8 mouse cellular contexts compared by ENCODE assay signal in genomic region chr11:107012324-107013017, GRCm38 (mm10). TPM values are rescaled to one million over a fixed set of nuclear protein-coding genes. Genes with fewer than 3 reads are reported as not detected.
A peak's percentile ranks its signal among the peaks of the same experiment; 100 is the strongest.
DNase-seq lines count a peak whose midpoint lies in the region; ATAC-seq and TF ChIP-seq lines count a peak whose summit lies in the region.

No protein-coding gene starts in this region.

- H3K9me3 ChIP-seq in erythroblast, embryonic 14.5 days (ENCODE audit: control insufficient read depth, low read length): peaks cover 7% of the 10 kb centered on the region
- H3K9me3 ChIP-seq in heart, embryonic 13.5 days: peaks cover 3% of the 10 kb centered on the region; the same call in 1 of the 2 replicates
- H3K9me3 ChIP-seq in liver, embryonic 12.5 days (replicated peaks): no peaks in the 10 kb centered on the region
- no peaks in the 10 kb centered on the region for H3K9me3 ChIP-seq in stomach, embryonic 15.5 days

- ATAC-seq in heart, embryonic 13.5 days (ENCODE audit: extremely low read depth, insufficient number of reproducible peaks, low FRiP score, low TSS enrichment): peak; percentile 89
- ATAC-seq in liver, embryonic 12.5 days: peak; percentile 92
- ATAC-seq in stomach, embryonic 15.5 days (ENCODE audit: insufficient read depth, low FRiP score, low read depth): peak; percentile 89

- no peaks in the 10 kb centered on the region for H3K79me2 ChIP-seq in C2C12 (ENCODE audit: control insufficient read depth, insufficient read depth)

- H3K27me3 ChIP-seq in C2C12 (ENCODE audit: control insufficient read depth, insufficient read depth, insufficient read length): no peaks in the 10 kb centered on the region
- peaks cover 19% of the 10 kb centered on the region for H3K27me3 ChIP-seq in erythroblast, embryonic 14.5 days (ENCODE audit: control insufficient read depth)
- H3K27me3 ChIP-seq in heart, embryonic 13.5 days (replicated peaks): no peaks in the 10 kb centered on the region
- H3K27me3 ChIP-seq in liver, embryonic 12.5 days (replicated peaks): peaks cover 13% of the 10 kb centered on the region
- no peaks in the 10 kb centered on the region for H3K27me3 ChIP-seq in stomach, embryonic 15.5 days (replicated peaks)

- H3K9ac ChIP-seq in heart, embryonic 13.5 days: peak overlapping the region; percentile 89
- H3K9ac ChIP-seq in liver, embryonic 12.5 days: peak overlapping the region; percentile 85
- peak overlapping the region; percentile 43; the same call in 1 of the 2 replicates for H3K9ac ChIP-seq in stomach, embryonic 15.5 days

- H3K4me2 ChIP-seq in heart, embryonic 13.5 days: peak overlapping the region; percentile 73
- H3K4me2 ChIP-seq in liver, embryonic 12.5 days: peak overlapping the region; percentile 66
- H3K4me2 ChIP-seq in stomach, embryonic 15.5 days: peak overlapping the region; percentile 47

- TF ChIP-seq POLR2A in brain, embryonic 14.5 days (IDR thresholded peaks at IDR 0.05; ENCODE audit: borderline replicate concordance, extremely low read depth, insufficient read depth, insufficient read length, poor library complexity, severe bottlenecking): peak; percentile 78; the same call in 1 of the 2 replicates

- H3K79me3 ChIP-seq in C2C12 (ENCODE audit: low read depth): peaks cover 2% of the 10 kb centered on the region

- WGBS in heart, embryonic 13.5 days: under 1% methylated on average over 37 of the region's 37 CpGs
- under 1% methylated on average over 37 of the region's 37 CpGs for WGBS in liver, embryonic 12.5 days (ENCODE audit: insufficient replicate concordance)
- under 1% methylated on average over 37 of the region's 37 CpGs for WGBS in stomach, embryonic 15.5 days

- DNase-seq in brain, embryonic 14.5 days (ENCODE audit: low read depth): peak; percentile 98
- peak; percentile 98 for DNase-seq in kidney, postnatal 10 days
- peak; percentile 99 for DNase-seq in natural killer cell, adult 2 months (ENCODE audit: low spot score in 2 of 2)

- no peak for TF ChIP-seq CTCF in C2C12 (IDR thresholded peaks at IDR 0.05; ENCODE audit: control insufficient read depth, insufficient read depth, insufficient read length)
- no peak for TF ChIP-seq CTCF in brain, embryonic 14.5 days (IDR thresholded peaks at IDR 0.05; ENCODE audit: borderline replicate concordance, extremely low read depth, insufficient read depth, insufficient read length)

- peaks cover 27% of the 10 kb centered on the region for H3K4me1 ChIP-seq in erythroblast, embryonic 14.5 days (ENCODE audit: control insufficient read depth)
- peaks cover 9% of the 10 kb centered on the region for H3K4me1 ChIP-seq in heart, embryonic 13.5 days
- H3K4me1 ChIP-seq in liver, embryonic 12.5 days: peaks cover 21% of the 10 kb centered on the region
- H3K4me1 ChIP-seq in stomach, embryonic 15.5 days: peaks cover 8% of the 10 kb centered on the region; the same call in 1 of the 2 replicates

- no peaks in the 10 kb centered on the region for H3K36me3 ChIP-seq in C2C12 (ENCODE audit: control insufficient read depth, insufficient read depth)
- H3K36me3 ChIP-seq in erythroblast, embryonic 14.5 days (ENCODE audit: control insufficient read depth): no peaks in the 10 kb centered on the region
- no peaks in the 10 kb centered on the region for H3K36me3 ChIP-seq in heart, embryonic 13.5 days
- H3K36me3 ChIP-seq in liver, embryonic 12.5 days: no peaks in the 10 kb centered on the region
- no peaks in the 10 kb centered on the region for H3K36me3 ChIP-seq in stomach, embryonic 15.5 days

- H3ac ChIP-seq in C2C12 (ENCODE audit: control insufficient read depth, insufficient read length, low read depth): peak overlapping the region; percentile 72

- H3K4me3 ChIP-seq in C2C12 (ENCODE audit: insufficient read depth, poor library complexity, severe bottlenecking): peak overlapping the region; percentile 51
- H3K4me3 ChIP-seq in erythroblast, embryonic 14.5 days (replicated peaks): peak overlapping the region; percentile 82
- peak overlapping the region; percentile 66 for H3K4me3 ChIP-seq in heart, embryonic 13.5 days
- peak overlapping the region; percentile 69 for H3K4me3 ChIP-seq in liver, embryonic 12.5 days
- H3K4me3 ChIP-seq in stomach, embryonic 15.5 days (replicated peaks): peak overlapping the region; percentile 52

- peak overlapping the region; percentile 96 for H3K27ac ChIP-seq in heart, embryonic 13.5 days (replicated peaks)
- peak overlapping the region; percentile 95 for H3K27ac ChIP-seq in liver, embryonic 12.5 days
- H3K27ac ChIP-seq in stomach, embryonic 15.5 days: peak overlapping the region; percentile 98

TF ChIP-seq in C2C12, 6 proteins besides CTCF, POLR2A, EP300 and RAD21:
- TF ChIP-seq USF1 (IDR thresholded peaks at IDR 0.05; ENCODE audit: low read depth) (no peak), FOSL1 (IDR thresholded peaks at IDR 0.05; ENCODE audit: insufficient read depth, low read length, poor library complexity, severe bottlenecking) (no peak), MYOD1 (IDR thresholded peaks at IDR 0.05; ENCODE audit: control insufficient read depth, insufficient read length, low read depth) (no peak), CEBPB (IDR thresholded peaks at IDR 0.05; ENCODE audit: low read depth) (no peak), MAX (IDR thresholded peaks at IDR 0.05) (no peak), MYOG (IDR thresholded peaks at IDR 0.05; ENCODE audit: control insufficient read depth, extremely low read depth, insufficient read length) (no peak)

RNA-seq across cellular contexts. Expression of gene 1810010H24Rik, which starts 13.0 kb away (rescaled TPM):
- 0.47 TPM for polyA plus RNA-seq in C2C12 (2012; fragmentation: generic; extraction: Trizol)
- 4.4 and 5.3 TPM in 2 replicates for polyA plus RNA-seq in brain, embryonic 14.5 days (2012; rRNA removed)
- polyA plus RNA-seq in erythroblast, embryonic 14.5 days (2012): not detected in 2 replicates
- 1.9 and 2.0 TPM in 2 replicates for polyA plus RNA-seq in heart, embryonic 13.5 days (2015; fragmentation: Nextera tagmentation; extraction: Ambion mirVana)
- 1.5 and 2.0 TPM in 2 replicates for polyA plus RNA-seq in liver, embryonic 12.5 days (2016; fragmentation: Nextera tagmentation; extraction: Ambion mirVana)
- 3.1 and 3.4 TPM in 2 replicates for polyA plus RNA-seq in stomach, embryonic 15.5 days (2015; fragmentation: Nextera tagmentation; extraction: Ambion mirVana)

RNA-seq across cellular contexts. Expression of gene Kpna2, which starts 13.1 kb away (rescaled TPM):
- polyA plus RNA-seq in C2C12 (2012; fragmentation: generic; extraction: Trizol): 50.9 TPM
- polyA plus RNA-seq in brain, embryonic 14.5 days (2012; rRNA removed): 125 and 197 TPM in 2 replicates
- 0.83 and 1.5 TPM in 2 replicates for polyA plus RNA-seq in erythroblast, embryonic 14.5 days (2012)
- polyA plus RNA-seq in heart, embryonic 13.5 days (2015; fragmentation: Nextera tagmentation; extraction: Ambion mirVana): 281 and 299 TPM in 2 replicates
- polyA plus RNA-seq in liver, embryonic 12.5 days (2016; fragmentation: Nextera tagmentation; extraction: Ambion mirVana): 360 and 381 TPM in 2 replicates
- polyA plus RNA-seq in stomach, embryonic 15.5 days (2015; fragmentation: Nextera tagmentation; extraction: Ambion mirVana): 259 and 365 TPM in 2 replicates

Comparison
In these comparisons a context has a peak if more than half of its experiments do, and no peak if none do; other contexts are left out.
1. Peak in every context shown above with its lines: DNase-seq, ATAC-seq, H3K4me3 ChIP-seq and H3K27ac ChIP-seq.
2. RNA of gene Kpna2, which starts 13.1 kb away (polyA plus RNA-seq): 360 to 381 TPM in liver, embryonic 12.5 days, 281 to 299 TPM in heart, embryonic 13.5 days, 259 to 365 TPM in stomach, embryonic 15.5 days, 125 to 197 TPM in brain, embryonic 14.5 days and 50.9 TPM in C2C12 (single experiment); 0.83 to 1.5 TPM in erythroblast, embryonic 14.5 days; every median in the first group is over 10 times any median in the second.